Mouse (Mus musculus) megakaryocyte-erythroid progenitor cell, adult 5-6 weeks (primary cell): Measurements from ENCODE around the gene Rrnad1. TPM values are rescaled to one million over a fixed set of nuclear protein-coding genes. Genes with fewer than 3 reads are reported as not detected.

Source experiments
- ATAC-seq: replicated peaks from 2 replicates; pipeline ENCODE4 v1.8.0; 2016; ENCODE audit warnings: mild to moderate bottlenecking, inconsistent platforms; ENCODE audit not compliant: severe bottlenecking, poor library complexity, low FRiP score, low TSS enrichment
- total RNA-seq, 2 experiments: library from RNA; stranded (forward) in 1 of 2; stranded (reverse) in 1 of 2; fragments of 200-1000, 215-1000 nt in 1 of 2; fragments of >200 nt in 1 of 2; fragmentation: Nextera tagmentation in 1 of 2; gene quantifications; 2 replicates each; pipeline ENCODE4 v1.2.3; 2014 to 2017

Gene Rrnad1
- 26.9 and 34.3 TPM in 2 replicates for total RNA-seq (2014; fragmentation: Nextera tagmentation)
- total RNA-seq (2017), result 4.1 and 10.0 TPM in 2 replicates

DNA sequence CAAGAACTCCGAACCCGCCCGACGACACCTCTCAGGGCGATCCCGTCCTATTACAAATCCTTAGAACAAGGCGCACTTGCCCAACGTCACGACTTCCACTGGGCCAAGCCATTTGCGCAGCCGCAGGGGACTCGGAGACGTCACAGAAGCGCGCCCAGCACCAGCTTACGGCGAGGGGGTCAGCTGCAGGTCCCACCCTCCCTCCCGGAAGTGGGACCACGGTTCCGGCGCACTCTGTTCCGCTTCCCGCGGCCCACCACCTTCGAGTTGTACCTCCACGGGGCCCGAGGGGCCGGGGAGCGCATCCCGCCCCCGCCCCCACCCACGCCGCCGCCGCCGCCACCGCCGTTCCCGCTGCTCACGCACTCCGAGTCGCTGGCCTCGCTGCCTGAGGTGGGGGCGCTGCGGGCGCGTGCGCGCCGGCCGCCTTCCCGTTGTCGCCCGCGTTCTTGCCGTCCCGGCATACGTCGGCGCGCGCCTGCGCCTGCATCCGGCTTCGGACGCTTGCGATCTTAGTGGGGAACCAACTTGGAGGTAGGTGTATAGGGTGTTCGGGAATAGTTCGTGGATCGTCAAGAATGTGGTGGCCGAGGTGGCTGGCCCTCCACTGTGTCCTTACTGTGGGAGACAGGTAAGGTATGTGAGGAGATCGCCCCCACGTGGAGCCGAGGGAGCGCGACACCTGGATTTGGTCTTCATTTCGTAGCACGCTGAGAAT, at the start of gene Rrnad1, which contains the start of gene Isg20l2:
Gene Rrnad1, minus strand, starts transcription at position 640 of the 718 bp plus-strand sequence.
Gene Isg20l2, plus strand, starts transcription at position 237 of the 718 bp plus-strand sequence.
- peak; percentile 93 for ATAC-seq

DNA sequence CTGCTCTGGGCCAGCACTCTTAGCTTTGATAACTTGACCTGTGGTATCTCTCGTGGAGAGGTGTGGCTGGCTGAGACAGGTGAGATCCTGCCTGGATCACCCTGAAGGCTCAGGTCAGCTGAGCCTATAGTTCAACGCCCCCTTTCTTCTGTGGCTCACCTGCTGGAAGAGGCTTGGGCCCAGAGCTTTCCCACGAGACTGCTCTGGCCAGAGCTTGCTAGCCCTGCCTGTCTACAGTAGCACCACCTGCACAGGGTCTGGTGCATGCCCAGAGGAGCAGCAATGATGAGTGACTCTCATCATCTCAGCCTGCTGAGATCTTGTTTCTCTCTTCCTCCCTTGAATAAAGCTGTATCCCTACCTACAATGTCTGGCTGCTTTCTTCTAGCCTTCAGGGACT, 49.6 kb upstream of the Rrnad1 start:
- ATAC-seq, result no peak

DNA sequence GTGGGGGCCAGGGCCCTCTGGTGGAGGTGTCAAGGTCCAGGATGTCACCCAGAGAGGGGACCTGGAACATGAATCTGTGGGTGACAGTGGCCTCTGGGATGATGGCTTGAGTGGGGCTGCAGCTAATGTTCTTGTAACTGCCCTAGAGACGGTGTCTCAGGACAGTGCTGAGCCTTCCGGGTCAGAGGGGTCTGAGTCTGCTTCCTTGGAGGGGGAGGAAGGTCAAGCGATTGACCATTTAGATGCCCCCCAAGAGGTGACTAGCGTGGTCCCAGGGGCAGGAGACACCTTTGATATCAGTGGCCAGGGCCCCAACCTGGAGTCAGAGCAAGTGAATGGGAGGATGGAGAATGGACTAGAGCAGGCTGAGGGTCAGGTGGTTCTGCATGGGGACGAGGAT, 49.0 kb upstream of the Rrnad1 start:
- no peak for ATAC-seq

DNA sequence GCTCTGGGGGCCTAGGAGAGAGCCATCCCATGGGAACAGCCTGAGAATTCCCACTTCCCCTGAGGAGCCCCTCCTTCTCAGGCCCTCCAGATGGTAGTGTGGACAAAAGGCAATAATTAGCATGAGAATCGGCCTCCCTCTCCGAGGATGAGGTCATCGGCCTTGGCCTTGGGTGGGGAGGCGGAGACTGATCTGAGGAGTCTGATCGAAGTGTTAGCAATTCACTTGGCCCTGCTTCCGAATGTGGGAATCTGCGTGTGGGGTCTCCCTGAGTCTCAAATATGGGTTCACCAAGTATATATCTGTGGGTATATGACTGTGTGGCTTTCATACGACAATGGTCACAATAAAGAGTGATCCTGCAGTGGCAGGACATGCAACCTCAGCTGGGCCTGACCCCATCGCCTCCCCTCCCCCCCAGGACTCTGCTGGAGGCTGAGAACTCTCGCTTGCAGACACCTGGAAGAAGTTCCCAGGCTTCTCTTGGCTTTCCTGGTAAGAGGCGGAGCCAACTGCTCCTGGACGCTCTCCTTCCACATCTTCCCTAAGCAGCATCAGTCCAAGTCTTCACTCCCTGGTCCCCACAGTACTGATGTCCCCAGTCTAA, 44.0 kb upstream of the Rrnad1 start:
- ATAC-seq, result no peak

DNA sequence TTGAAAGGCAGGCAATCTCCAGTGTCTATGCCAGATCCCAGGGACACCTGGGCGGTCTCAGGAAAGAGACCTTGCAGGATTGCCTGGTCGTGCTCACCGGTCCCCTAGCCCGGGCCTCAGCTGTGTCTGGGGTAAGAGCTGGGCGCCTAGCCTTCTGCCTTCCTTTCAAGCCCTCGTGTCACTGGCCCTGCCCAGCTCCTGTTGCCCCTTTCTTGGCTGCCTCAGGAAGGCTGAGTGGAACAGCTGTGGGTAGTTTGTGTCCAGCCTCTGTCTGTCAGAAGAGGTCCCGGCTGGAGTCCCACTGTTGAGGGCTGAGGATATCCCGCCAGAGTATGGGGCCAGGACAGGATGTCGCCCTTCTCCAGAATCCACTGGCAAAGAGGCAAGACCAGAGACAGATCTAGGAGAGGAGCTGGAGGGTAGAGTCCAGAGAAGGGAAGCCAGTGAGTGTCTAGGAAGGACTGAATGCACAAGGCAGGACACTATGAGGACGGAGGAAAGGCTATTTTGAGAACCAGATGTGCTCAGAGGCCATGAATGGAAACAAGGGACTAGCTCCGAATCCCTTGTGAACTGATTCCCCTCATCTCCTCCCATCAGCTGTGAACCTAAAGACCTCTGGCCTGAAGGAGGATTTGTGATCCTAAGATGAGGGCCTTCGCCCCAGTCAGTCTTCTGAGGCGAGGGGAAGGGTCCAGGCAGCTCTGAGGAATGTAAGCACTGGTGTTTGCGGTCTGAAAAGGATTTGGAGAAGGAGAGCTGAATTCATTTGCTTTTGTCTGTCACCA, 43.3 kb upstream of the Rrnad1 start:
- ATAC-seq, result no peak

DNA sequence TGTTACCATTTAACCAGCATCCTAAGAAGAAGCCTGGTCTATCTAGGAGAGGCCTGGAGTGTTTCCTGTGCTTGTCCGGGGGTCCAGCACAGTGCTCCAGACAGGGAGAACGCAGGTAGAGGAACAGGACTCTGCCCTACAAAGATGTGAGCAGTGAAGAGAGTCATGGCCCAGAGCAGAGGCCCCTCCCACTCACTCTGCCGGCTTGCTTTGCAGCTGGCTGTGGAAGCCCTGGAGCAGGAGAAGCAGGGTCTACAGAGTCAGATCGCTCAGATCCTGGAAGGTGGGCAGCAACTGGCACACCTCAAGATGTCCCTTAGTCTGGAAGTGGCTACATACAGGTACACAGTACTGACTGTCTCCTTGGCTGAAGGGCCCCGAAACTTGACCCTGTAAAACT, 42.3 kb upstream of the Rrnad1 start:
- no peak for ATAC-seq

DNA sequence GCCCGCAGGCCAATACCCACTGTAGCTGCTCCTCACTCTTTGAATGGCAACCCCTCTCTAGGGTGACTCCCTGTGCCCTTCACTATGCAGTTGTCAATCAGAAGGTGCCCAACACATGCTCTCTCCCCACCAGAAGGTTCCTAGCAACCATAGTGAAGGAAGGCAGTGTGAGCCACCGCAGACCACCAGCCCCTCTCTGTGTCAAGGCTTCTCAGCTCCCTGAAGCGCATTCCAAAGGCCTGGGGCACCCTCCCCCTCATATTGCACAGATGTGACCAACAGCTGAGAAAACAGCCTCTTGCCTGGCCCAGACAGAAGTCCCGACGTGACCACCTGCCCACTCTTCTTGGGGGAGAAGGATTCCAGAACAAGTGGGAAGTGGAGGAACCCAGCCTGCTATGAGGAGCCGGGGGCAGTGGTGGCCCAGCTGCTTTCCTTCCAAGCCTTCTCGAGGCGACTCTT, 41.7 kb upstream of the Rrnad1 start:
- no peak for ATAC-seq

DNA sequence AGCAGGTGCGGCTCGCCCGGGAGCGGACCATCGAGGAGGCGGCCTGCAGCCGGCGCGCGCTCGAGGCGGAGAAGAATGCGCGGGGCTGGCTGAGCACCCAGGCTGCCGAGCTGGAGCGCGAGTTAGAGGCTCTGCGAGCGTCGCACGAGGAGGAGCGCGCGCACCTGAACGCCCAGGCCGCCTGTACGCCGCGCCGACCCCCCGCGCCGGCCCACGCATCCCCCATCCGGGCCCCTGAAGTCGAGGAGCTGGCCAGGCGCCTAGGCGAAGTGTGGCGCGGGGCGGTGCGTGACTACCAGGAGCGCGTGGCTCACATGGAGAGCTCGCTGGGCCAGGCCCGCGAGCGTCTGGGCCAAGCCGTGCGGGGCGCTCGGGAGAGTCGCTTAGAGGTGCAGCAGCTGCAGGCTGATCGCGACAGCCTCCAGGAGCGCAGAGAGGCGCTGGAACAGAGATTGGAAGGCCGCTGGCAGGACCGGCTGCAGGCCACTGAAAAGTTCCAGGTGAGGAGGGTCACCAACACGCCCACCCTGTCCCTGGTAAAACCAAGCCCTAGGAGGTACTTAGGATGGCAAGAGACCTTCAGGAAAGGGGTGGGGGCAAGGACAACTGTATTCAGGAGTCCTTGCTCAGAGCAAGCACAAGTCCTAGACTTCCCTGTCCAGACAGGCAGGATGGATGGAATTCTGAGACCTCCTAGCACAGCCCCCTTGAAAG, 41.1 kb upstream of the Rrnad1 start:
- ATAC-seq, result no peak

DNA sequence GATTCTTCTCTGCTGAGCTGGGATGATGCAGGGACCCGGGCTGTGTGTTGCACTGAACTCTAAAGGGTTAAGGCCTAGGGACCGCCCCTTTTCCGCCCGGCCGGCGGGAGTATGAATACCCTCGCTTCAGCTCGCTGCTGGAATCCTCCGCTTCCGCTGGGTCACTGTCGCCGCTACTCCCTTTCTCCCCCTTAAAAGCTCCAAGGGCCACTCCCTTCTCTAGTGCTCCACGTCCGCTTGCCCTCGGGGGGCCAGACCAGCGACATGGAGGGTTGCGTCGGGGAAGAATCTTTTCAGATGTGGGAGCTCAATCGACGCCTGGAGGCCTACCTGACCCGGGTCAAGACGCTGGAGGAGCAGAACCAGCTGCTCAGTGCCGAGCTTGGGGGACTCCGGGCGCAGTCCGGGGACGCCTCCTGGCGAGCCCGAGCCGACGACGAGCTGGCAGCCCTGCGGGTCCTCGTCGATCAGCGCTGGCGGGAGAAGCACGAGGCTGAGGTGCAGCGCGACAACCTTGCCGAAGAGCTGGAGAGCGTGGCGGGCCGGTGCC, 40.5 kb upstream of the Rrnad1 start, which contains the start of gene Nes:
Gene Nes, plus strand, starts transcription at position 140 of the 550 bp plus-strand sequence.
- ATAC-seq, result 0 out of 2 replicates have a peak, but pooled peaks have one; percentile 31

DNA sequence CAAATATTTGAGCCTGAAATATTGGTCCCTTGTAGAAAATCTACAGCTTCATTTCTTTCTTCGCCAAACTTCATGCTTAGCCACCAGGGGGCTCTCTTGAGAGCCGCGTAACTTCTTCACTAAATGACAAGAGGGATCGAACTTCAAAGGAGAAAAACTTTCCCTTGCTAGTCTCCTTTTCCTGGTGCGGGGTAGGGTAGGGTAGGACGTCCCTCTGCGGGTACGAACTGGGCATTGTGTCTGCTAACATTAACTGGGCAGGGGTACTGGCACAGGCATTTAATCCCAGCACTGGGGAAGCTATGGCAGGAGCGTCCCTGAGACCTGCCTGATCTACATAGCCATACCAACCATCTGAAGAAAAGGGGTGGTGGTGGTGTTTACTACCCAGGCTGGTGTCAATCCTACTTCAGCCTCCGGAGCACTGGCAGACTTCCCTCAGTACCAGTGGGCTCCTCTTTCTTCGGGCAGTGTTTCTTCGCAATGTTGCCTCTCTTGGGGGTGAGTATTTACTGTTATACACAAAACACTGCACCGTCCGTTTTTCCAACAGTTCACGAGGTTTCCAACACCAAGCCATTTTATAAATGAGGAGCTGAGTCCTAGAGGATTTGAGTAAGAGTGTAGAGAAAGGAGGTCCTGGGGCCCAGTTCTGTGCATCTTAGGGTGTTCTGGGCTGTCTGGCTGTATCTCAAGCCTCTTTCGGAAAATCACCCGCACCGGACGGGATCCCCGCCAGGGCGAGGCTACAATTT, 39.8 kb upstream of the Rrnad1 start:
- ATAC-seq, result peak; percentile 62

DNA sequence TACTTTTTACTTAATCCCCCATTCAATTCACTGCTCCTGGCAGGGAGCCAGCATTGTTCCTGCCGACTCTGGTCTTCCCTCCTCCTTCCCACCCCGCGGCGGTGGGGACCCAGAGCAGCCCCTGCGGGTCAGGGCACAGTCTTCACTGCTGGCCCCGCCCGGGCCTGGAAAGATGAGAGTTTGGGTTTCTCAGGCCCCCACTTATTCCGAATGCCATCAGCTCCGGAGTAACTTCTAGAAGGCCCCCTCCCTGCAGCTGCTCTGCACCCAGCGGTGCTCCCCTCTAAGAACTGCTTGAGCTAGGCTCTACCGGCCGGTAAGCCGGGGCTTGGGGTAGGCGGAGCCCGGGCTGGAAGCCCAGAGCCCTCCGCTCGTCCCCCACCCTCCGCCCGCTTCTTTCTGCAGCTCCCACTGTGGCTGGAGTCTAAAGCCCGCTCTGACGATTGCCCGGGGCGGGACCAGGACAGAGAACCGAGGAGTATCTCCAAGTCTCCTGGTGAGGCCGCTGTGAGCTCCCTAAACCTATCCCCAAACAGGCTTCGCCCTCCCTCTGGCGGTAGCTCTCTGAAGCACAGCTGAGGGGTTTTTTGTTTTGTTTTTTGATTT, 30.2 kb upstream of the Rrnad1 start:
- ATAC-seq, result peak; percentile 99

DNA sequence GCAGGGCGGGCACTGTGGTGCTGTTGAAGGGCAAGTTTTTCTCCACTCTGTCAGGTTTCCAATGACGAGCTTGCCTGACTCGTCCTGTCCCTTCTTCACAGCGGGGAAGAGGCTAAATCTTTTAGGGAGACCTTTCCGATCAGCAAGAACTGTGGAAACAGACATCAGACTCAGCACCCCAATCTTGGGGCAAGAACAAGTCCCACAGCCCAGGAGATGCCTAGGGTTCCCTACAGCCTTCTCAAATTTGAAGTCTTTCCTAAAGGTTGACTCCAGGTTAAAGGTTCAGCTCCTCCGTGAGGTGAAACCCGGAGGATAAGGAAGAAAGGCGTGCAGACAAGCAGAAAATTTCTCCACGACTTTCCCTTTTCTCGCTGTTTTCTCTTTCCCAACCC, 29.7 kb upstream of the Rrnad1 start:
- no peak for ATAC-seq

DNA sequence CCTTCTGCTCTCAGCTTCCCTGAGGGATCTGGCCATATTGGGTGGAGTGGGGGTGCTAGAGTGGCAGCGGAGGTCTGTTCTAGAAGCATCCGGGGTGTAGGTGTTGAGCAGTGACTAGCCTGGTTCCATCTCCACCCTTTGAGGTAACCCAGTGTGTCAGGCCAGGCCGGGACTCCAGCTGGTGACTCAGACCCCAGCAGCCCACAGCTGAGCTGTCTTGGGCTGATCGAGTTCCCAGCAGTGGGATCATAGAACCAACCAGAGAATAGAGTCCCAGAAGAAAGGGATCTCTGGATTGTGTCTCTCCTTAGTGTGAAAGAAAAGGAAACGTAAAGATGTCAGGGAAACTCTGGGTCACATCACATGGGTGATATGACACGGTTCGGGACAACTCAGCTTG, 28.9 kb upstream of the Rrnad1 start:
- ATAC-seq, result no peak

DNA sequence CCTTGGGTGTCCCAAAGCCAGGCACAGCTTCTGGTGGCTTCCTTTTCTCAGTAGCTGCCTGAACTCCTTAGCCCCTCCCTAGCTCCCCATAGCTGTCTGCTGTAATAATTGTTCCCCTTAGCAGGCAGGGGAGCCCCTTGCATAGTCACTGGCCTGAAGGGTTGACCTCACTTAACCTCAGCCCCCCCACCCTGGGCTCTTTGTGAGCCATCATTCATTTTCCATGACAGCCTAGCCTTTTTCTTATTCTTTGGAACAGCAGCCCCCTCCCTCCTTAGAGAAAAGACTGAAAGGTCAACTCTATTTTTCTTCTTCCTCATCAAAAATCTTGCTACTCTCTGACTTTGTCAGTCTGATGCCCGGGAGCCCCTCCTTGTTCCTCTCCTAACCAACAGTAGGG, 28.4 kb upstream of the Rrnad1 start:
- ATAC-seq, result no peak

DNA sequence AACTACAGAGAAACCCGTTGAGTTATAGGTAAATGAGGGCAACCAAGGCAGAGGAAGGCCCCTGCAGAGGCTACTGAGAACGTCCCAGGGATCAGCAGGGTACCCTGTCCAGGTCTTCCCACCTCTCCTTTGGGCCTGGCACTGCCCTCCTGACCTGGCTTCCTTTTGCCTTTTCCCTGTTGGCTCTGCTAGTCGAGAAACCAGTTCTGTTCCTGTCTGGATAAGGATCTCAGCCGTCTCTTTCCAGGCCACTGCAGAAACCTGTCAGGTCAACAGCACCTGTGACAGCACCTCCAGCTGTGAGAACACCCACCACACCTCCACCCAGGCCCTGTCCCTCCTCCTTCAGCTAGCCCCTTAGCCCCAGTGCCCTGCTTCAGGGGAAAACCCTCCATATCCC, 28.0 kb upstream of the Rrnad1 start:
- no peak for ATAC-seq

DNA sequence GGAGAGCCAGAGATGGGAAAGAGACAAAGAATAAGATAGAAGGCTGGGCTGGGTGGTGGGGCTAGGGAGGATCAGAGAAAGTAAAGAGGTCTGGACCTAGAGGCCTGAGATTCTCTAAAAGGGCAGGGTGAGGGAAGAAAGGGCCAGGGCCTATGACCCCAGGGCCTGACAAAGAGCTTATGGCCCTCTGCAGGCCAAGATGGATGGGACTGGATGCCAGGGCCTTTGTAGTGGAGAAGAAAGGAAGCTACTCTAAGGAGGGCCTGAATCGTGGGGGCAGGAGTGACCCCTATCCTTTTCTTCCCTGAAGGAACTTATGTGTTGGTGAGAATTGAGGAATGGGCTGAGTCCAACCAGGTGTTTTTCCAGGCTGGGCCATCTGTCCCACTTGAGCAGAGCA, 27.5 kb upstream of the Rrnad1 start:
- no peak for ATAC-seq

DNA sequence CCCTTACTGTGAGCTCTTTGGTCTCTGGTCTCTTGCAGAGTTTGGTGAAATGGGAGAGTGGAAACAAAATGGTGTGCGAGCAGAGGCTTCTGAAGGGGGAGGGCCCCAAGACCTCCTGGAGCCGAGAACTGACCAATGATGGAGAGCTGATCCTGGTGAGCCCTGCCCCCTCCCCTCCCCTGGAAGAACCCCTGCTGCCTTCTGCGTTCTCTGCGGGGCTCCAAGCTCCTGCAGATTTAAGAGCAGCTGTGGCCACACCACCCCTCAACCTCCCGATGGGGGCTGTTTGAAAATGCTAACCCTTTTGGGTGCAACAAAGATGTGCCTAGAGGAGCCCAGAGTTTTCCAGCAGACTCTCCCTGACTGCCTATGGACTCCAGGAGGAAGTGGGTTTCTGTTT, 21.9 kb upstream of the Rrnad1 start:
- ATAC-seq, result no peak

DNA sequence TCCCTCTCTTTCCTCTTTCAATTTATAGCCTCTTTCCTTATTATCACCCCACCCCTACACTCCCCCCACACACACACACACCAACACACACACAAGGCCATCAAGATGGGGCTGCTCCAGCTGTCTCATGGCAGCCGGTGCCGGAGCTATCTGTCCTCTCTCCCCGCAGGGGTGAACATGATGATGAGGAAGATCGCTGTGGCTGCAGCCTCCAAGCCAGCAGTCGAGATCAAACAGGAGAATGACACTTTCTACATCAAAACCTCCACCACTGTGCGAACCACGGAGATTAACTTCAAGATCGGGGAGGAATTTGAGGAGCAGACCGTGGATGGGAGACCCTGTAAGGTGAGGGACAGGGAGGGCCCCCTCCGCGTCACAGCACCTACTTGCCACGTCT, 21.4 kb upstream of the Rrnad1 start:
- ATAC-seq, result no peak
